Mouse (Mus musculus): Measurements from ENCODE around the gene Haus5.
A peak's percentile ranks its signal among the peaks of the same experiment; 100 is the strongest.

Haus5 gene

GRCm38 (mm10) chr7:30625530-30626384 lies 39.0 kb downstream of the Haus5 start, which contains the start of gene Cox6b1:
Gene Cox6b1, minus strand, starts transcription at chr7:30626151.
- DNase-seq = peak; percentile 92

GRCm38 (mm10) chr7:30619202-30619601 lies 45.6 kb downstream of the Haus5 start:
- DNase-seq = peak; percentile 44

- DNase-seq = no peak
Measured at GRCm38 (mm10) chr7:30618658-30619057, 46.1 kb downstream of the Haus5 start.

- DNase-seq = no peak
Measured at GRCm38 (mm10) chr7:30615049-30615760, 49.6 kb downstream of the Haus5 start.

- no peak for DNase-seq
Measured at GRCm38 (mm10) chr7:30614454-30614853, 50.3 kb downstream of the Haus5 start.

- peak; percentile 74 for DNase-seq
Measured at GRCm38 (mm10) chr7:30613529-30614112, 51.2 kb downstream of the Haus5 start.

GRCm38 (mm10) chr7:30612654-30613402 lies 52.0 kb downstream of the Haus5 start, which contains the start of gene Upk1a:
Gene Upk1a, minus strand, starts transcription at chr7:30612847.
- no peak for DNase-seq

- DNase-seq = no peak
Measured at GRCm38 (mm10) chr7:30610043-30610442, 54.8 kb downstream of the Haus5 start.

- no peak for DNase-seq
Measured at GRCm38 (mm10) chr7:30608476-30608875, 56.3 kb downstream of the Haus5 start.

GRCm38 (mm10) chr7:30607706-30608309 lies 57.0 kb downstream of the Haus5 start:
- DNase-seq = peak; percentile 66

GRCm38 (mm10) chr7:30604944-30605343 lies 59.9 kb downstream of the Haus5 start:
- no peak for DNase-seq

GRCm38 (mm10) chr7:30604424-30604823 lies 60.4 kb downstream of the Haus5 start:
- DNase-seq = no peak
